Mouse (Mus musculus) intestine, embryonic 14.5 days (tissue): ENCODE data around the gene Rbpj. TPM values are rescaled to one million over a fixed set of nuclear protein-coding genes. Genes with fewer than 3 reads are reported as not detected.

Experiments used
- ATAC-seq: fragments of 200-750 bp; cut with Nextera tagmentation; replicated peaks from 2 replicates; pipeline ENCODE4 v1.8.0; 2017; ENCODE audit warnings: low read depth, moderate number of reproducible peaks, moderate TSS enrichment, moderate library complexity; ENCODE audit not compliant: low FRiP score, low TSS enrichment
- DNase-seq: peaks from one replicate; pipeline ENCODE4 v3.0.0-alpha.2; 2018; ENCODE audit warnings: low spot score
- H3K27ac ChIP-seq: fragments of 300-500 bp; sonication (generic); 2 replicates; pipeline ENCODE4 v1.5.1; 2014; ENCODE audit warnings: low read depth, mild to moderate bottlenecking, control low read depth
- H3K27me3 ChIP-seq: fragments of 300-500 bp; sonication (generic); replicated peaks from 2 replicates; pipeline ENCODE4 v1.6.1; 2014; ENCODE audit warnings: low read length, control low read depth; ENCODE audit not compliant: control insufficient read depth, insufficient read depth
- H3K36me3 ChIP-seq: fragments of 300-500 bp; sonication (generic); 2 replicates; pipeline ENCODE4 v1.6.1; 2014; ENCODE audit warnings: low read length, control low read depth; ENCODE audit not compliant: control insufficient read depth, insufficient read depth
- H3K4me1 ChIP-seq: fragments of 300-500 bp; sonication (generic); replicated peaks from 2 replicates; pipeline ENCODE4 v1.6.1; 2014; ENCODE audit warnings: low read length, control low read depth, mixed read lengths; ENCODE audit not compliant: control insufficient read depth, insufficient read depth
- H3K4me2 ChIP-seq: fragments of 300-500 bp; sonication (generic); 2 replicates; pipeline ENCODE4 v1.6.1; 2014; ENCODE audit warnings: low read length
- H3K4me3 ChIP-seq: fragments of 300-500 bp; sonication (generic); 2 replicates; pipeline ENCODE4 v1.5.1; 2014; ENCODE audit warnings: low read depth, low read length, control low read depth, mixed read lengths
- H3K9ac ChIP-seq: fragments of 300-500 bp; sonication (generic); 2 replicates; pipeline ENCODE4 v1.6.1; 2014; ENCODE audit warnings: mild to moderate bottlenecking, low read length
- H3K9me3 ChIP-seq: fragments of 300-500 bp; sonication (generic); 2 replicates; pipeline ENCODE4 v1.6.1; 2016; ENCODE audit warnings: low read length, control low read depth; ENCODE audit not compliant: control insufficient read depth
- WGBS: fragments of 180-500 bp; shearing (Covaris S2); extraction: QIAGEN DNeasy Blood & Tissue Kit; methylation state at CpG from one replicate; pipeline ENCODE4 v1.1.7; 2014; 5-methylcytosine and 5-hydroxymethylcytosine counted together
- polyA plus RNA-seq: library from polyadenylated mRNA; unstranded; fragments of >200 nt; fragmentation: Nextera tagmentation; extraction: Ambion mirVana; gene quantifications from 2 replicates; pipeline ENCODE4 v1.2.1, GENCODE M21; 2014

Gene Rbpj
- polyA plus RNA-seq, 1 experiment from 2014 or later, result 39.3 TPM

DNA sequence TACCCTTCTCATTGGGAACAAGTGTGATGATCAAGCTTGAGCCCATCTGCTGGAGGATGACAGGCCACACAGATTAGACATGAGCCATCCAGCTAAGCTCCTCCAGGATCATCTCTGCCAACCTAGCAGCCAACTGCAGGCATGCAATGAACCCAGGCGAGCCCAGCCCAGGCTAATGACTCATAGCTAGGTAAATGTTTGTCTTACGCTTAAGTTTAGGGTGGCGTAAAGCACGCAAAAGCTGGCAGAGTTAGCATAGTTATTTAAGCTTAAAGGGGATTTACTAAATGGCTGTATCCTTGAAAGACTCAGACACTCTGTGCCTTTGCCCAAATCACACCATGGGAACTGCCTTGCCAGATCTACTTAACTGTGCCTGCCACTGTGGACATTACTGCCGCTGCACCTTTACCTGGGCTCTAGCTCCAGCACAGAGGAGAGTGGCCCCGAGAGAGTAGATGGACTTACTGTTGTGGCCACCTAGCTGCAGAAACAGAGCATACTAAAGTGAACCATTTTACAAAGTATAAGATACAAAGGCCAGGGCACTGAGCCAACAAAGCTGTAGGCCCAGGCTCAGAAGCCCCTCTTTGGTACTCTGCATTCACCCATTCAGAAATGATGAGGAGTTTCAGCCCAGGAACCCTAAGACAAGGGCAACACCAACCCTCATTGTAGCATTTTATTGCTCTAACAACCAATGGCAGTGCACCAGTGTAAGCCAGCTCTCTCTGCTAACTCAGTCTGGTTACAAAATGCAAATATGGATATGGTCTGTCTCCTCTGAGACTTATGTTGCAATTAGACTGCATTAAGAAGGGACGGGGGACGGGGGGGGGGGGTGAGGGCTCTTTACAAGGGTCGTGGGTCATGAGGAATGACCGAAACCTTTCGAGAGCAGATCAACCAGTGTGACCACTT, 2.6 kb upstream of the Rbpj start:
- 0 out of 2 replicates have a peak overlapping the region, but pooled peaks have one; percentile 35 for H3K27ac ChIP-seq
- H3K36me3 ChIP-seq, result no peaks in the 10 kb centered on the region
- ATAC-seq (peak; percentile 51; the same call in 1 of the 2 replicates), DNase-seq (no peak)
- H3K27me3 ChIP-seq, result no peaks in the 10 kb centered on the region
- H3K4me1 ChIP-seq, result no peaks in the 10 kb centered on the region
- H3K4me3 ChIP-seq, result no peak overlapping the region
- 71% methylated on average over 11 of the region's 11 CpGs for WGBS
- H3K9ac ChIP-seq, result no peak overlapping the region
- no peak overlapping the region for H3K4me2 ChIP-seq
- no peaks in the 10 kb centered on the region for H3K9me3 ChIP-seq

DNA sequence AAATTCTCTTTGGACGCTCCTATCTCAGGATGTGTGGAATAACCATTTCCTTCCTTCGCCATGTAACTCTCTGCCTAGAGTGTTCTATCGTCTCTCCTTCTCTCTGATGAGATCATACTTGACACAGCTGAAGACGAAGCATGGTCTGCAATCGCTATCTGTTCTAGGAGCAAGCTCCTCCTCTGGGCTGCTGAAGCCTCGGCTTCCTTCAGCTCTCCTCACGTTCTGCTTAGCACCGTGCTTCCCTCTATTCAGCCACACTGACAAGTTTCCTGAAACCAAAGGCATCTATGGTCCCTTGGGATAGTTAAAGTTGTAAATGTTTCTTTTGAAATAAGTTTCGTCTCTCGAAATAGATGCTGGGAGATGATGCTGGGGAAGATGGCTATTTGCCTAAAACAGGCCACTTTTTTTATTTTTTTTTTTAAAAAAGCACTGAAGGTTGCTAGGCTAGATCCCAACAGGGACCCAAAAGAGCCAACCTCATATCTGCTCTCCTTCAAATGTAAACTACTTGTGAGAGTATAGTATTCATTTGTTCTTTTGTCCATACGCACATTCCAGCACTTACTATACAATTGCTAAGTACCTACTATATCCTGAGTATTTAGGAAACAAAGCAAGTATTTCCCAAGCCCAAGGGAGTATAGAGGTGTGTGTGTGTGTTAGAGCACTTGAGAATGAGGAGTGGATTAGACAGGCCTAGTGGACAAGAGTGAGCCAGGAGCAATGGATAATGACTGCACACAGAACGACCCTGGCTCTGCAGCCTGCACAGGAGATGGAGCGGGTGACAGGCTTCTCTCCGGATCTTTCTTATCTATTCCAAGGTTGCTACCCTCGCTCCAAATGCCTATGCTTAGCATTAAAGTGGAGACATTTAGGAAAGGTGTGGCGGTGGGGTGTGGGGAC, 726 bp downstream of the Rbpj start:
- no peak overlapping the region for H3K27ac ChIP-seq
- no peak for ATAC-seq
- 77% methylated on average over 16 of the region's 16 CpGs for WGBS
- H3K27me3 ChIP-seq, result no peaks in the 10 kb centered on the region
- no peak overlapping the region for H3K9ac ChIP-seq
- H3K4me1 ChIP-seq, result peaks cover 7% of the 10 kb centered on the region; the same call in 1 of the 2 replicates
- H3K36me3 ChIP-seq, result no peaks in the 10 kb centered on the region
- DNase-seq, result no peak
- no peak overlapping the region for H3K4me2 ChIP-seq
- no peaks in the 10 kb centered on the region for H3K9me3 ChIP-seq
- no peak overlapping the region for H3K4me3 ChIP-seq

DNA sequence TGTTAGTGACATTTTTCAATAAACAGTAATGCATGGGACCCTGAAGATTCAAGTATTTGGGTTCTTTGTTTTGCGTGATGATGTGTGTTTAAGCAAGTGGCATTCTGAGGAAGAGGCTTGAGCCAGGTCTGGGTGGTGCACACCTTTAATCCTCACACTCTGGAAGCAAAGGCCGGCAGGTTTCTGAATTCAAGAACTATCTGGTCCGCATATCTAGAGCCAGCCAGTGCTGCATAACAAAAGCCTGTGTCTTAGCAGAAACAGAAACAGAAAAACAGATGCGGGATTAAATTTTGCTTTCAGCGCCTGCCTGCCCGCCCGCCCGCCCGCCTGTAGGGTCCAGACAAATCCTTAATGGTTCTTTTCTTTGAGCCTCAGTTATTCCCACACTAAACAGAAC, 1.6 kb downstream of the Rbpj start:
- no peaks in the 10 kb centered on the region for H3K9me3 ChIP-seq
- H3K4me3 ChIP-seq, result no peak overlapping the region
- H3K9ac ChIP-seq, result no peak overlapping the region
- no peak overlapping the region for H3K4me2 ChIP-seq
- 79% methylated on average over 9 of the region's 9 CpGs for WGBS
- H3K4me1 ChIP-seq, result peaks cover 7% of the 10 kb centered on the region; the same call in 1 of the 2 replicates
- ATAC-seq (no peak), DNase-seq (no peak)
- H3K36me3 ChIP-seq, result no peaks in the 10 kb centered on the region
- H3K27me3 ChIP-seq, result no peaks in the 10 kb centered on the region
- H3K27ac ChIP-seq, result no peak overlapping the region

DNA sequence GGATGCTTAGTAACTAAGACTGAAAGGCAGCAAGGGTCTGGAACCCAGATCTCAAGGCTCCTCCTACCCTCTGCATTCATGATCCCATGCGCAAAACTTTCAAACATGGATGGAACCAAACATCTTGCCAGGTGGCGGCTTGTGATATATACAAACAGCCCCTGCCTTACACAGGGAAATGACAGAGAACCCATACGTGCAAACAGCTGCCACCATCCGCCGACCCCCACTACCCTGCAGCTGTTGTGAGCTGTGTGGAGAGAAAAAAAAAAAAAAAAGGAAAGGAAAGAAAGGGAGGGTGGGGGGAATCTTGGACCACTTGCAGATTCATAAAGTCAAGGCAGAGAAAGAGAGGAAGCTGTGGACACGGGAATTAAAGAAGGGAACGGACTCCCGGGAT, 2.4 kb downstream of the Rbpj start:
- Histone ChIP-seq H3K9me3 (no peaks in the 10 kb centered on the region), H3K27me3 (no peaks in the 10 kb centered on the region), H3K4me1 (peaks cover 7% of the 10 kb centered on the region; the same call in 1 of the 2 replicates), H3K27ac (no peak overlapping the region), H3K4me2 (no peak overlapping the region), H3K4me3 (no peak overlapping the region), H3K36me3 (no peaks in the 10 kb centered on the region), H3K9ac (no peak overlapping the region)
- no peak for ATAC-seq
- no peak for DNase-seq
- 36% methylated on average over 8 of the region's 8 CpGs for WGBS

DNA sequence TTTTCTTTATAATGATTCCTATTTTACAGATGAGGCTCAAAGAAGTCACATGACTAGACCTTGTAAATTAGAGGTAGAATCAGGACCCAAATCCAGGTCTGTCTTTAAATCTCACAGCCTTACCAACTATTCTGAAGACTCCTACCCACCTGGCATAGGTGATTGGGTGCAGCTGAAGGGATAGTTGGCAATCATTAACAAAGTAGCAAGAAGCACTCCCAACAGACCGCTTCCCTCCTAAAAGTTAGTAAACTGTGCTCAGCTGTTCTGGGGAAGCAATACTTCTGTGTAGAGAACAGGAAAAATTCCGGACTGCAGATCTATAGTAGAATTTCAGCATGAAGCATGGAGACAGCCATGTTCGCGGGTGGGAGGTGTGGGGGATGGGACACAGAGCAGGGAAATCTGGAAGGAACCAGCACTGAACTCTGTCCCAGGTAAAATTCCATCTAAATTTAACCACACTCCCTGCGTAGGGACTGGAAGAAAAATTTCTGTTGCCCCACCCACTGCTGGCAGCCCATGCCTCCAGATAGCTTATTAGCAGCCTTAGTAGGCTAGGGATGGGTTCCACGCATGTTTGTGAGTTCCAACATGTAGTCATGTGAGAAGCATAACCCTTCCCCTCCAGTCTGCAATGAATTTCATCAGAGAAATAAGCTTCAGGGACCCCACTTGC, 3.3 kb downstream of the Rbpj start:
- H3K9ac ChIP-seq, result no peak overlapping the region
- no peak overlapping the region for H3K4me3 ChIP-seq
- DNase-seq, result peak; percentile 61
- 50% methylated on average over 6 of the region's 6 CpGs for WGBS
- 0 out of 2 replicates have a peak overlapping the region, but pooled peaks have one; percentile 60 for H3K27ac ChIP-seq
- no peaks in the 10 kb centered on the region for H3K27me3 ChIP-seq
- peaks cover 7% of the 10 kb centered on the region; the same call in 1 of the 2 replicates for H3K4me1 ChIP-seq
- no peaks in the 10 kb centered on the region for H3K9me3 ChIP-seq
- ATAC-seq, result 0 out of 2 replicates have a peak, but pooled peaks have one; percentile 21
- peak overlapping the region; percentile 26 for H3K4me2 ChIP-seq
- H3K36me3 ChIP-seq, result no peaks in the 10 kb centered on the region

DNA sequence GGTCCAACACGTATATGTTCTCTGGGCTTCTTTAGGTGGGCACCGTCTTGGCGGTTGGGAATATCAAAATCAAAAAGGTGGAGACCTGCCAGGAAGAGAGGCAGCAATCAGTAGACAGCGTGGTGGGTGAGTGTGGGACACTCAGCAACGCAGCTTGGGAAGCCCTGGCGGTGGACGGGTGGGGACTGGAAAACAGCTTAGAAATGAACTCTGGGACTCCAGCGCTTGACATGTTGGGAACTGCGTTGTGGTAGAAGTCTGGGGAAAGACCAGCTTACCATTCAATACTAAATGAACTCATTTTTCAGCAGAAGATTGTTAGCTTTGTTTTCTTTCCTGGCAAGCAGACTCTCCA, 3.8 kb downstream of the Rbpj start:
- DNase-seq, result peak; percentile 61
- no peak for ATAC-seq
- H3K4me3 ChIP-seq, result no peak overlapping the region
- H3K36me3 ChIP-seq, result no peaks in the 10 kb centered on the region
- no peaks in the 10 kb centered on the region for H3K9me3 ChIP-seq
- H3K27me3 ChIP-seq, result no peaks in the 10 kb centered on the region
- 54% methylated on average over 9 of the region's 9 CpGs for WGBS
- H3K27ac ChIP-seq, result peak overlapping the region; percentile 60; the same call in 1 of the 2 replicates
- H3K4me2 ChIP-seq, result peak overlapping the region; percentile 26
- H3K9ac ChIP-seq, result no peak overlapping the region
- peaks cover 7% of the 10 kb centered on the region; the same call in 1 of the 2 replicates for H3K4me1 ChIP-seq

DNA sequence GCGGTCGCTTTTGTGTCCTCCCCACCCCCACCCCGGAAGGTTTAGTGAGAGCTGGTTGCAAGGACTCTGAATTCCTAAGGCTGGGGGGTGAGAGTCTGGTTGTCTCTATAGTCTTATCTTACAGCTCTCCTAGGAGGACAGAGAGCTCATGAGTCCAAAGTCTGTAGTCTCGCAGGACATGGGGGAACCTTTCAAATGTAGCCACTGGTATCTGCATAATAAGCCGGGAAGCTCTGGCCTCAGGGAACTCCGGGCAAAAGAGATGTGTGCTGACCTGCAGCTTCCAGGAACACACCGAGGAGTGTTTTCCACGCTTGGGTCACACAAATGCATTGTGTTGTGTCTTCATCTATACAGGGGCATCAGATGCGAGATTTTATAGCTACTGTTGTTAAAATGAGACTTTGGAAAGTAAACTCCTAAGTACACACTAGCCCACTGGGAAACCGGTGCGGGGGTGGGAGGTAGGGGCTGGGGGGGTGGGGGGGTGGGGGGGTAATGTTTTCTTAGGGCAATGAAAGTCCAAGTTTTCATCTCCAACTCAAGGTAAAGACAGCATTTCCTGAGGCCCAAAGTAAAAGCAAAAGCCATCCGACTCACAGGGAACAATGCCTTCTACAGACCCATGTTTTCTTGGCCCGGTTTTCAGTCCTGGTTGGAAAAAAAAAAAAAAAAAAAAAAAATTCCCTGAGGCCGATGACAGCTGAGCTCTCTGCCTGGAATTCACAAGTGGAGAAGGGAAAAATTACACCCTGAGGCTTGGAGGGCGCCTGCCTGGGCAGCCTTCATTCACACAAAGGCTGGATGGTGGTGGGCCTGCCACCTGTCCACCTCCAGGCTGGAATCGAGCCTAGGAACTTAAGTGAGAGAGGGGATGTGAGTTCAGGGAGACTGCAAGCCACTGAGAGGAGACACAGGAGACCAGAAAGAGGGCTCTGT, 4.5 kb downstream of the Rbpj start:
- Histone ChIP-seq H3K9me3 (no peaks in the 10 kb centered on the region), H3K27me3 (no peaks in the 10 kb centered on the region), H3K4me2 (peak overlapping the region; percentile 26), H3K27ac (peak overlapping the region; percentile 60), H3K4me1 (peaks cover 7% of the 10 kb centered on the region; the same call in 1 of the 2 replicates), H3K4me3 (no peak overlapping the region), H3K36me3 (no peaks in the 10 kb centered on the region), H3K9ac (no peak overlapping the region)
- DNase-seq (peak; percentile 66), ATAC-seq (peak; percentile 75)
- 38% methylated on average over 16 of the region's 16 CpGs for WGBS
